Mouse (Mus musculus) c-Kit-positive CD71-positive TER-119-negative erythroid progenitor cells, embryonic 14.5 days (primary cell): ENCODE data around the gene Fam131a.

Experiments
- DNase-seq: peaks from one replicate; pipeline ENCODE4 v3.0.0-alpha.2; 2013; ENCODE audit warnings: low read depth

The Fam131a gene

DNA sequence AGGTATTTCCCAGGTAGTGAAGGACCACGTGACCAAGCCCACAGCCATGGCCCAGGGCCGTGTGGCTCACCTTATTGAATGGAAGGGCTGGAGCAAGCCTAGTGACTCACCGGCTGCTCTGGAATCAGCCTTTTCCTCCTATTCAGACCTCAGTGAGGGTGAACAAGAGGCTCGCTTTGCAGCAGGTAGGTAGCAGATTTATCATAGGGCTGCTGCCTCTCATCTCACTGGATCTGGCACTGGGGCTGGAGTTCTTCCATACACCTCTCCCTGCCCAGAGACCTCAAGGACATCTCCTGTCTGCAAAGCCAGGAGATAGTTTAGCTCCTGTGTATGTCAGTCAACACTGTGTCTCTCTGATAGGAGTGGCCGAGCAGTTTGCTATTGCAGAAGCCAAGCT lies 6.2 kb downstream of the Fam131a start:
- no peak for DNase-seq

- no peak for DNase-seq
Observed at GRCm38 (mm10) chr16:20700036-20700435, 7.0 kb downstream of the Fam131a start.

GRCm38 (mm10) chr16:20701316-20701715 lies 8.3 kb downstream of the Fam131a start:
- no peak for DNase-seq

- no peak for DNase-seq
Observed at GRCm38 (mm10) chr16:20701729-20702521, 8.9 kb downstream of the Fam131a start.

GRCm38 (mm10) chr16:20702522-20702893 lies 9.5 kb downstream of the Fam131a start:
- DNase-seq, result peak; percentile 77

DNA sequence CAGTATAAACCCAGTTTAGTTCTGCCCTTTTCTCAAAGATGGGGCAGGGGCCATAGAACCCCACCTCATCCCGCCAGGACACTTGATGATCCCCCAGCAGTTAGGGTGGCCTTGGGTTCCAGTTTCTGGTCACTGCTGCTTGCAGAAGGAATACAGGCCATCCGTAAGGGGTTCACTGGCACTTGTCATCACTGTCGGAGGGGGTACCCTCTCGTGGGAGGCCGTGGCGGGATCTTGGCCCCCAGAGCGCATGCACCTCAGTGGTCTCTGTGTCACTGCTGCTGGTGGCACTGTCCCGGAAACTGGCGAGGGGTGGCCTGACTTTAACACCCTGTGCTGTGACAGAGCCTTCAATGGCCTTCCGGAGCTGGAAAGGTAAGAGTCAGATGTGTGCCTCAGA lies 10.0 kb downstream of the Fam131a start:
- no peak for DNase-seq

DNA sequence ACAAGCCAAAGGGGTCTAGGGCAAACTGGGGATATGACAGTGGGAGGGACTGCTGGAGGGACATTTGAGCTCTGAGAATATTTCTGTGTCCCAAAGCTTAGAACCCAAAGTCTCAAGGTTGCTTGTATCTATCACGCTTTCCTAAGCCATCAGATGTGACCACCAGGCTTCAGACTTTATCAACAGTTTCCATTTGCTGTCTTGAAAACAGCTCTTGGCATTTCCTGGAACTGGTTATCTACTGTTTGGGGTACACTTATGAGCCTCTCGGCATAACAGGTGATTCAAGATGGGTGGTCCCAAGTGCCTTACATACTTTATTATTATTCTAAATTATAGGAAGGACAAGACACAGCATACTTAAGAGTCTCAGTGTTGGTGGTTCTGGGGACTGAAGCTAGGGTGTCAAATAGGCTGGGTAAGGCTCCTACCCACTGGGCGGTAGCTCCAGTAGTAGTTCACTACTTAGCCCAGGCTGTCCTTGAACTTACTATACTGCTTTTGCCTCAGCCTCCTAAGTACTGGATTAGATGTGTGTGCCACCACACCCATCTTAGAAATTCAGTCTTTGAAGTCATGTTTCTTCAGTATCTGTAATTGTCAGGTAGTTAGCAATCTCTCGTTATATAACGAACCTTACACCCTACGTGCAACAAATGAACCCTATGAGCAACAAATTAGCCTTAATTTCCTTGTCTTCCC lies 10.8 kb downstream of the Fam131a start:
- DNase-seq, result peak; percentile 81

- DNase-seq, result no peak
Observed at GRCm38 (mm10) chr16:20705786-20706185, 12.7 kb downstream of the Fam131a start.

GRCm38 (mm10) chr16:20706407-20707055 lies 13.5 kb downstream of the Fam131a start:
- DNase-seq, result no peak

DNA sequence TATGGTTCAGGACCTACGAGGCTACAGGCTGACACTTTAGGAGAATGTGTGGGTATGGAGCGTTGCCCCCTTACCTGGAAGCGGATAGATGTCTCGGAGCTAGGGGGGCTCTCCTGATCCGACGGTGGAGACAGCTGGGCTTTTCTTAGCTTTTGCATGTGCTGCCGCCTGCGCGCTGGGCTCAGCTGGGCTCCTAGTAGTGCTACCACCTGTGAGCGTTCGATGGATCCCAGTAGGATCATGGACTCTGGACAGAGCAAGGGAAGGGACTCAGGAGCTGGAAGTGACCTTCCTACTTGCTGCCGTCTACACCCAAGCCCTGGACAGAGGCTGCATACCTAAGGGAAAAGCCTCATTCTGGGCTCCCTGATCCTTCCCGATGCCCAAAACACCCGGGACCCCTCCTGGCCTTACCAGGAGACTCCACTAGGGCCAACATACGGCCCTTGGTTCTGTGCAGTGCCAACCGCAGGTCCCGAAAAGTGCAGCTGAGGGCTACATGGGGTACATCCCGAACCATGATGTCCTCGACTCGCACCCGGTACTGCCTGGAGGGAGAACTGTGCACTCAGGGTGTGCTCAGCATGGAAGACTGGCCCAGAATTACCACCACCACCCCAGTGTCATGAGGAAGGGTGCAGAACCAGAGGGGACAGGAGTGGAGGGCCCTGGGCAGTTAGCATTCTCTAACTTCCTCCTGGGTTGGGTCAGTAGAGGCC lies 15.3 kb downstream of the Fam131a start:
- DNase-seq, result no peak

- DNase-seq, result no peak
Observed at GRCm38 (mm10) chr16:20708939-20709734, 16.1 kb downstream of the Fam131a start.

DNA sequence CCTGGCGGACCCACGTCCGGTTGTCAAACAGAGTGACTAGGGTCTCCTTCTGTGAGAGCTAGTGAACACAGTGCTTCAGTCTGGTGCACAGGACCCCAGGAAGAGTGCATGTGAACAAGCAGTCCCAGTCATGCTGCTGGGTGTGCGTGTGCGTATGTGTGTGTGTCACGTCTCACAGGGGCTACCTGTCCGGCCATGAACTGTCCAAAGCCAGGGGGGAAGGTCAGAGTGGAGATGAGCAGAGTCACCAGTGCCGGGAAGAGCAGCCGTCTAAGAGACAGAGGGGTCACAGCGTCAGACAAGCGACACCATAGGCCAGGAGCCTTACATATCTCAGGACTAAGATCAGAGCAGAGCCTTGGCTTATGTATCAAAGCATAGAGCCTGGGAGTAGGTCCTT lies 17.3 kb downstream of the Fam131a start:
- DNase-seq, result no peak

DNA sequence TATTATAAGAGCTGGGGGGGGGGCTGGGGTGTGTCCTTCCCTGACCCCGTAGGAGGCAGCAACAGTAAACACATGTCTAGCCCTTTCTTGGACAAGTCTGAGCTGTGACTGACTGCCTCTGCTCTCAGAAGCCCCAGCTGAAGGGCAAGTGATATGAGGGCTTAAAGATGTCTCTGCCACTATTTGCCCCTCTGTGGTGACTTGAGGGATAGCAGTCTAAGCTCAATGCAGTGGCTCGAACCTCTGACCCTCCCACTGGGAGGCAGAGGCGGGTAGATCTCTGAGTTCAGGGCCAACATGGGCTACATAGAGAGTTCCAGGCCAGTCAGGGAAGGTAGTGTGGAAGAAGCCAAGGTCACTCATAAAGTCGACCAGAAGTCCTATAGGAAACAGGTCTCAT lies 17.8 kb downstream of the Fam131a start:
- DNase-seq, result no peak

DNA sequence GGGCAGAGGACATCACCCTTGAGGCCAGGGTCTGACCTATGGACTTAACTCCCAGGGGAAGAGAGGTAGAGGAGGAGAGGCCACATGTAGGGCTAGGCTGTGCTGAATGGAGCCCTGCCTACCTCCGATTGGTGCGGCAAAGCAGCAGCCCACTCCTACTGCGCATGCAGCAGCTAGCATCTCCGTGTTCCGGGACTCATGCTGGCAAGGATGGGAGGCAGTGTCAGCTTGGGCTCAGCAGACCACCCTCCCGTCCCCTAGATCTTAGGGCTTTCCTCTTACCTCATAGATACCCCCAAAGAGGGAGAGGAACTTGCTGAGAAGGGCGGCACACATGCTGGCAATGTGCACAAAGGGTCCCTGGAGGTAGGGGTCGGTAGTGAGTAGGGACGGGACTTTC lies 19.1 kb downstream of the Fam131a start:
- DNase-seq, result no peak

DNA sequence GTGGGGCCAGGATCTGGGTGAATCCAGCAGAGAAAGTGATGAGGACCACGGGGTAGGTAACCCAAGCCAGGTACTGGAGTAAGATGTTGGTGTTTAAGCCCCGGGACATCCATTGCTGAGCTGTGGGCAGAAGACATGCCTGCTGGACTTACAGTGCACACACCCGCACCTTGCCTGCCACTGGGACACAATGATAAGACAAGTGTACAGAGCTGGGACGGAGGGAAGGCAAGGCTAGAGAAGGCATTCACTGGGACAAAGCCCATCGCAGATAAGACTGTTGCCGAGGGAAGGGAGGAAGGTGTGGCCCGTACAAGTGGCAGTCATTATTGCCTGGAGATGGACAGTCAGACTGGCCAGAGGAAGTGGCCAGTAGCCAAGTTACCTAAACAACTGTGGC lies 19.8 kb downstream of the Fam131a start:
- peak; percentile 68 for DNase-seq

GRCm38 (mm10) chr16:20714307-20715080 lies 21.5 kb downstream of the Fam131a start:
- no peak for DNase-seq

GRCm38 (mm10) chr16:20715161-20715560 lies 22.1 kb downstream of the Fam131a start:
- no peak for DNase-seq

DNA sequence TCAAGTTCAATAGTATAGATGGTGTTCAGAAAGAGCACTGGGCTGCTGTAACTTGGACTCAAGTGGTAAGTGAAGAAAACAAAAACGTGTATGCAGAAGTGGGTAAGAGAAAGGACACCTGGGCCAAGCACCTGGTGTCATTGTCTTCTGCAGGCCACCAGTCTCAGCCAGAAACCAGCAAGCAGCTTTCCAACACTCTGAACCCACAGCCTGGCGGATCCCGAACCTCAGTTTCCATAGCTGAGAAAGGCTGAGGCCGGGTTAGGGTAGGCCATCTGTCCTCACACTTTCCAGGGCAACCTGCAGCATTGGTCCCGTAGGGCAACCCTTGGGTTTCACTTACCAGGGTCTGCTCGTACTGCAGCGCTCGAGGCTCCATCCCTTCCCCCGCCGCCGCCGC lies 22.5 kb downstream of the Fam131a start:
- no peak for DNase-seq

DNA sequence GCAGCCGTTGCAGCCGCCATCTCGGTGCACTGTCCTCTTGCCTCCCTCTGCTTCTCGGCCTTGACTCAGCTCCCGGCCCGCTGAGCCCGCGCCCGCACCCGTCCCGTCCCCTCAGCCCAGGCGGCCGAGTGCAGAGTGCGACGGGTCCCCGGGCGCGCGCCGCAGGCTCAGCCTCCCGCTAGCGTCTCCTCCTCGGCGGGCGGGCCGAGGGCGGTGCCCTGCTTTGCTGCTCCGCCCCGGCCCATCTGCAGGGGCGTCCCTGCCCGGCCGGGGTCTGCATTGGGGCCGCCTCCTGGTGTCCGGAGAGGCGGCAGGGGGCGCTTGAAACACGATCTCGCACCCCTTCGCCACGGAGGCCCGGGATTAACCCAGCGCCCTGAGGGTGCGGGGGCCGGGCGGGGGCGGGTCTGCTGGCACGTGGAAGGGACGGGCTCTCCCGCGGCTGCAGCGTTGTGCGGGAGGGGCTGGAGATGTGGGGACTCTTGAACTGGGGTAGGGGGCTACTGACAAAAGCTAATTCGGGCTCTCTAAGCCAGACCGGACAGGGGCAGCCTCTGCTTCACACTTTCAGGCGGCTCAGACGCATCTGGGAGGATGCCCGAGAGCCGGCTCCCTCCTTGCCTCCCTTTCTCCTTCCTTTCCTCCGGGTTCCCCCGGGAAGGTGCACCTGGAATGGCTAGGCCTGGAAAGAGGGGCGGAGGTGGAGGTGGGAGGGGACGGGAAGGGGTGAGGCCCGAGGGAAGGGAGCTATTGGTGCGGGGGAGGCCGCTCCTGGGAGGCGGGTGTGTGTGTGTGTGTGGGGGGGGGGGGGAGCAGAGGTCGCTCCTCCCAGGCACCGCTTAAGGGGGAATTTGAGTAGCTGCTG lies 23.2 kb downstream of the Fam131a start:
- DNase-seq, result no peak

GRCm38 (mm10) chr16:20716841-20717180 lies 23.8 kb downstream of the Fam131a start:
- no peak for DNase-seq
